Mouse (Mus musculus) thymus, adult 2 months (tissue): ENCODE results near the gene Cntn3. TPM values are rescaled to one million over a fixed set of nuclear protein-coding genes. Genes with fewer than 3 reads are reported as not detected.

Experiments
- DNase-seq: peaks from one replicate; pipeline ENCODE4 v3.0.0; 2021
- H3K27ac ChIP-seq: fragments of 200-500 bp; 2 replicates; pipeline ENCODE4 v1.5.1; 2012; ENCODE audit warnings: low read length, control low read depth; ENCODE audit not compliant: control insufficient read depth, insufficient read depth
- H3K27me3 ChIP-seq: fragments of 200-500 bp; 2 replicates; pipeline ENCODE4 v1.6.1; 2012; ENCODE audit warnings: mild to moderate bottlenecking, low read length, moderate library complexity, mixed read lengths; ENCODE audit not compliant: control insufficient read depth, insufficient read depth
- H3K36me3 ChIP-seq: fragments of 200-500 bp; 2 replicates; pipeline ENCODE4 v1.6.1; 2012; ENCODE audit warnings: mild to moderate bottlenecking, low read length, moderate library complexity; ENCODE audit not compliant: control insufficient read depth, insufficient read depth
- H3K4me1 ChIP-seq: fragments of 200-500 bp; replicated peaks from 2 replicates; pipeline ENCODE4 v1.6.1; 2012; ENCODE audit warnings: low read length; ENCODE audit not compliant: control insufficient read depth, insufficient read depth
- H3K4me3 ChIP-seq: fragments of 200-500 bp; 2 replicates; pipeline ENCODE4 v1.5.1; 2012; ENCODE audit warnings: mild to moderate bottlenecking, low read length, control low read depth, moderate library complexity; ENCODE audit not compliant: control insufficient read depth, insufficient read depth
- CTCF ChIP-seq: fragments of 200-500 bp; IDR thresholded peaks from 2 replicates; pipeline ENCODE4 v1.5.1; 2012; ENCODE audit warnings: mild to moderate bottlenecking, control low read depth, low read length, moderate library complexity, borderline replicate concordance; ENCODE audit not compliant: control insufficient read depth, poor library complexity, insufficient read depth; ENCODE audit errors: extremely low read depth
- POLR2A ChIP-seq: fragments of 200-500 bp; IDR thresholded peaks from 2 replicates; pipeline ENCODE4 v1.6.1; 2012; ENCODE audit warnings: mild to moderate bottlenecking, low read length, control low read depth, moderate library complexity; ENCODE audit not compliant: control insufficient read depth, poor library complexity, insufficient read depth; ENCODE audit errors: extremely low read depth
- WGBS: fragments of 180-500 bp; shearing (Covaris S2); methylation state at CpG from one replicate; pipeline ENCODE4 v1.1.7; 2018; 5-methylcytosine and 5-hydroxymethylcytosine counted together
- polyA plus RNA-seq: library from polyadenylated mRNA; depleted of rRNA; stranded (reverse); fragments of >200 nt; gene quantifications from 2 replicates; pipeline ENCODE4 v1.2.3, GENCODE M21; 2012

Cntn3 gene
- polyA plus RNA-seq, 1 experiment: not detected

- DNase-seq: no peak
Measured at GRCm38 (mm10) chr6:102363880-102364279, 209.0 kb downstream of the Cntn3 start.

GRCm38 (mm10) chr6:102363291-102363832 is 209.5 kb downstream of the Cntn3 start:
- Histone ChIP-seq H3K27me3 (no peaks in the 10 kb centered on the region), H3K27ac (no peak overlapping the region), H3K36me3 (no peaks in the 10 kb centered on the region), H3K4me1 (no peaks in the 10 kb centered on the region), H3K4me3 (no peak overlapping the region)
- 86% methylated on average over 3 of the region's 3 CpGs for WGBS
- DNase-seq: no peak
- no peak for TF ChIP-seq CTCF
- TF ChIP-seq POLR2A: no peak

More at GRCm38 (mm10) chr6:102363880-102364279, 209.0 kb downstream of the Cntn3 start:
- Histone ChIP-seq H3K27ac (no peak overlapping the region), H3K27me3 (no peaks in the 10 kb centered on the region), H3K4me1 (no peaks in the 10 kb centered on the region), H3K36me3 (no peaks in the 10 kb centered on the region), H3K4me3 (no peak overlapping the region)
- no peak for TF ChIP-seq CTCF
- TF ChIP-seq POLR2A: no peak

- H3K4me3 ChIP-seq: no peak overlapping the region
- no peak for TF ChIP-seq POLR2A
- no peaks in the 10 kb centered on the region for H3K4me1 ChIP-seq
- H3K27ac ChIP-seq: no peak overlapping the region
- 61% methylated on average over 3 of the region's 3 CpGs for WGBS
- H3K27me3 ChIP-seq: no peaks in the 10 kb centered on the region
- DNase-seq: no peak
- H3K36me3 ChIP-seq: no peaks in the 10 kb centered on the region
Measured at GRCm38 (mm10) chr6:102332144-102332543, 240.8 kb downstream of the Cntn3 start.

- TF ChIP-seq POLR2A: no peak
- no peak for TF ChIP-seq CTCF
Measured at GRCm38 (mm10) chr6:102326711-102327110, 246.2 kb downstream of the Cntn3 start.

GRCm38 (mm10) chr6:102322614-102323284 is 250.2 kb downstream of the Cntn3 start:
- Histone ChIP-seq H3K4me1 (no peaks in the 10 kb centered on the region), H3K36me3 (no peaks in the 10 kb centered on the region), H3K27me3 (no peaks in the 10 kb centered on the region), H3K4me3 (no peak overlapping the region), H3K27ac (no peak overlapping the region)
- WGBS: 75% methylated on average over 4 of the region's 4 CpGs
- TF ChIP-seq CTCF (no peak), POLR2A (no peak)
- no peak for DNase-seq

More at GRCm38 (mm10) chr6:102326711-102327110, 246.2 kb downstream of the Cntn3 start:
- DNase-seq: no peak
- Histone ChIP-seq H3K36me3 (no peaks in the 10 kb centered on the region), H3K4me3 (no peak overlapping the region), H3K27ac (no peak overlapping the region), H3K4me1 (no peaks in the 10 kb centered on the region), H3K27me3 (no peaks in the 10 kb centered on the region)
- 90% methylated on average over 2 of the region's 2 CpGs for WGBS

GRCm38 (mm10) chr6:102319755-102320154 is 253.1 kb downstream of the Cntn3 start:
- Histone ChIP-seq H3K27me3 (no peaks in the 10 kb centered on the region), H3K4me3 (no peak overlapping the region), H3K27ac (no peak overlapping the region), H3K4me1 (no peaks in the 10 kb centered on the region), H3K36me3 (no peaks in the 10 kb centered on the region)
- 95% methylated on average over 3 of the region's 3 CpGs for WGBS
- no peak for DNase-seq
- TF ChIP-seq POLR2A (no peak), CTCF (no peak)
